Mouse (Mus musculus): Measurements from ENCODE around the gene Zfp786. TPM values are rescaled to one million over a fixed set of nuclear protein-coding genes. Genes with fewer than 3 reads are reported as not detected.
A peak's percentile ranks its signal among the peaks of the same experiment; 100 is the strongest.
"Not testable (repeated sequence)": the region's sequence is repeated elsewhere in the genome, so short reads cannot be mapped to it uniquely, and the experiment has no call there.

The Zfp786 gene
- 0.33 TPM in 1 of 2 replicates, not detected in the other for polyA plus RNA-seq (2012; ENCODE audit: insufficient read depth, insufficient read length, missing spikeins)

DNA sequence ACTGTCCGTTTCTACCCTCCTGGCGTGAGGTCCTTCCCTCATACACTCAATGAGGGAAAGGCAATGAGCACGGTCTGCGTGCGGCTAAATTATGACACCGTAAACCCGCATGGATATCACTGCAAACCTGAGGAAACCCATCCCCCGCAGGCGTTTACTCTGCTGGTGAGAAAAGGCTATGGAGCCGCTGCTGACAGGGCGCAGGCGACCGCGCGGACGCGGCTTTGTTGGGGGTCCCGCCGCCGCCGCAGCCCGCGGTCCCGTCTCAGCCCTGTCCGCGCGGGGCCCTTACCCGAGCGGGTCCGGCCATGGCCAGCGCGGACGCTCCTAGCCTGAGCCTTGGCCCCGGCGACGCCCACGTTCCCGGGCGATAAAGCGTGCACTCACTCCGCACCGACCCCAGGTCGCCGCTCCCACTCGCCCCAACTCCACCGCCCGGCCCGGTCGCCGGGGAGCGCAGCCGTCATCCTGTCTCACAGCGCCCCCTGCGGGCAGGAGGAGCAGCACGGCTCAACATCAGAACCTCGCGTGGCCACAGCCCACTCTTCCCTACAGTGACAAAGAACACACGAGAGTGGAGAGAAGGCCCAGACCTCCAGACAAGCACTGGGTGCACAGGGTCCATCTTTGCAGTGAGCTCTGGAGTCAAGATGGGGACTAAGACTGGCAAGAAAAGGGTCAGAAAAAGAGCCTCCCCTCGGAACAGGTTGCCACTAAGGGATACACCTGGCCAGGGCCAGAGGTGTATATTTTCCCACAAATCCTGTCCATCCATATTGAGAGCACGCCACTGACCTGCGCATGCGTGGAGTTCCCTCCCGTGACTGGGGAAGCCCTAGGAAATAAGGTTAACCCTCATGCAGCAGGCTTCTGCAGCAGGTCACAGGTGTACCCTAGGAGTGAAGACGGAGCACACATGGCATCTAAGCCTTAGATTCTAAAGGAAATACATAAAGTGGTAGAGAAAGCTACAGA, at the start of gene Zfp786:
Zfp786 (minus strand) TSS at position 764 of the 975 bp plus-strand sequence.
- TF ChIP-seq POLR2A (IDR thresholded peaks at IDR 0.05; ENCODE audit: borderline replicate concordance, low read depth, low read length) = no peak
- peak; percentile 50 for TF ChIP-seq CTCF (IDR thresholded peaks at IDR 0.05; ENCODE audit: low read depth, low read length)
- Histone ChIP-seq H3K4me3 (ENCODE audit: insufficient read depth, low read length) (peak within 1 kb of the TSS; percentile 79), H3K4me1 (ENCODE audit: control insufficient read depth, insufficient read depth, low read length) (peaks cover 3% of the 10 kb centered on the region; the same call in 1 of the 2 replicates), H3K27ac (ENCODE audit: insufficient read depth, low read depth, low read length) (no peak within 1 kb of the TSS)

DNA sequence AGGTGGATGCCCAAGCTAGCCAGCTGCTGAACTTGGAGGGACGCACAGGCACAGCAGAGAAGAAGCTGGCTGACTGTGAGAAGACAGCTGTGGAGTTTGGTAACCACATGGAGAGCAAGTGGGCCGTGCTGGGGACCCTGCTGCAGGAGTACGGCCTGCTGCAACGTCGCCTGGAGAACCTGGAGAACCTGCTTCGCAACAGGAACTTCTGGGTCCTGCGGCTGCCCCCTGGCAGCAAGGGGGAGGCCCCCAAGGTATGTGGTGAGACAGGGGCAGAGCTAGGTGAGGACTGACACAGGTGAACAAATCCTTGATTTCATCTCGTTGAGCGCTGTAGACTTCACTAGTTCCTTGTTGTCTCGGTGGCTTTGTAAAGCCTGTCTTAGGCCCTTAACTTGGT, 49.5 kb upstream of the Zfp786 start:
- TF ChIP-seq CTCF (IDR thresholded peaks at IDR 0.05; ENCODE audit: low read depth, low read length) = no peak
- no peak for TF ChIP-seq POLR2A (IDR thresholded peaks at IDR 0.05; ENCODE audit: borderline replicate concordance, low read depth, low read length)
- H3K4me3 ChIP-seq (ENCODE audit: insufficient read depth, low read length) = no peak overlapping the region

DNA sequence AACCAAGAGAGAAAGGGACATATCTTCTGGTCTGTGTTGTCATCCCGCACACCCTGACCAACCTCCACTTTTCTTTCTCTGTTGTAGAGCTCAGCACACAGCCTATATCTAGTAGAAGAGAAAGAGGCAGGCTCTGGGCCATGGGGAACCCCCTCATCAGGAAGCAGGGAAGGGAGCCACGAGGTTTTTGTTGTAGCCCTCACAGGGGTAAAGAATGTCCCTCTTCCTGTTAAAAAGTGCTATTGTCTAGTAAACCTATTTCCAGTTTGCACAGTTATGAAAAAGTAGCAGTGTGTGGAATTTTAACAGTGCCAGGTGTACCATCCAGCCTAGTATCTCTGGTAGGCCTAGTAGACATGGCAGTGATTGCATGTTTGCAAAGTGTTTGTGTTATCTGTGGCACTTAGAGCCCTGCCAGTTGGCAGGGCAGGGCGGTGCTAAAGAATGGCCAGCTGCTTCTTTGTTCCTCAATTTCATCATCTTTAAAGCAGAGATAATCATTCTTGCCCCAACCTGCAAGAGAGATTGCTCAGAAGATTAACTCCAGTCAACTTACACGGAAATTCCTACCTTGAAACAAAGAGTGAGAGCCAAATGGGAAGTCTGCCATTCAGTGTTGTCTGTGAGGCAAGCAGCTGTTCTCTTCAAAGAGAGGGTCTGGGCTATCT, 48.5 kb upstream of the Zfp786 start:
- no peak for TF ChIP-seq POLR2A (IDR thresholded peaks at IDR 0.05; ENCODE audit: borderline replicate concordance, low read depth, low read length)
- TF ChIP-seq CTCF (IDR thresholded peaks at IDR 0.05; ENCODE audit: low read depth, low read length) = no peak
- Histone ChIP-seq H3K4me3 (ENCODE audit: insufficient read depth, low read length) (peak overlapping the region; percentile 75), H3K27ac (ENCODE audit: insufficient read depth, low read depth, low read length) (peak overlapping the region; percentile 31), H3K4me1 (ENCODE audit: control insufficient read depth, insufficient read depth, low read length) (peaks cover 17% of the 10 kb centered on the region)

More for the DNA sequence above, 49.5 kb upstream of the Zfp786 start:
- Histone ChIP-seq H3K4me1 (ENCODE audit: control insufficient read depth, insufficient read depth, low read length) (peaks cover 17% of the 10 kb centered on the region), H3K27ac (ENCODE audit: insufficient read depth, low read depth, low read length) (no peak overlapping the region)

GRCm38 (mm10) chr6:47878593-47878992, 47.9 kb upstream of the Zfp786 start:
- peak overlapping the region; percentile 66 for H3K27ac ChIP-seq (ENCODE audit: insufficient read depth, low read depth, low read length)
- TF ChIP-seq POLR2A (IDR thresholded peaks at IDR 0.05; ENCODE audit: borderline replicate concordance, low read depth, low read length) (no peak), CTCF (IDR thresholded peaks at IDR 0.05; ENCODE audit: low read depth, low read length) (no peak)

DNA sequence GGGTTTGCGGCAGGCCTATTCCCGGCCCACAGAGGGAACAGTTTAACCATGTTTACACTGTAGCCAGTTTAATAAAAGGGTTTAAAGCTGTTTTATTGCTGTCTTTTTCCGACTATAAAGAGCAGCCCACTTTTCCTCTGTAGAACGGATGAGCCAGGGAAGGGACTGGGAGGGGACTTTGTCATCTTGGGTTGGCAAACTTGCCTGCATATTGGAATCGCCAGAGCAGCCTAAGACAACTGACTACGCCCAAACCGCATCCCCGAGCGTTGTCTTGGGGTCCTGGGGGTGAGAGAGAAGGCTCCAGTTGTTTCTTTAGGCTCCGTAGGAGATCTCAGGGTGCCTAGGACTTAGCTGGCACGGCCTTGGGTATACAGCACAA, 47.5 kb upstream of the Zfp786 start:
- Histone ChIP-seq H3K27ac (ENCODE audit: insufficient read depth, low read depth, low read length) (peak overlapping the region; percentile 66), H3K4me1 (ENCODE audit: control insufficient read depth, insufficient read depth, low read length) (peaks cover 17% of the 10 kb centered on the region), H3K4me3 (ENCODE audit: insufficient read depth, low read length) (peak overlapping the region; percentile 75)
- TF ChIP-seq CTCF (IDR thresholded peaks at IDR 0.05; ENCODE audit: low read depth, low read length) (no peak), POLR2A (IDR thresholded peaks at IDR 0.05; ENCODE audit: borderline replicate concordance, low read depth, low read length) (no peak)

More at GRCm38 (mm10) chr6:47878593-47878992, 47.9 kb upstream of the Zfp786 start:
- peak overlapping the region; percentile 75 for H3K4me3 ChIP-seq (ENCODE audit: insufficient read depth, low read length)
- peaks cover 17% of the 10 kb centered on the region for H3K4me1 ChIP-seq (ENCODE audit: control insufficient read depth, insufficient read depth, low read length)

GRCm38 (mm10) chr6:47877461-47878132, 46.9 kb upstream of the Zfp786 start:
- Histone ChIP-seq H3K27ac (ENCODE audit: insufficient read depth, low read depth, low read length) (peak overlapping the region; percentile 66), H3K4me1 (ENCODE audit: control insufficient read depth, insufficient read depth, low read length) (peaks cover 17% of the 10 kb centered on the region), H3K4me3 (ENCODE audit: insufficient read depth, low read length) (peak overlapping the region; percentile 75)
- TF ChIP-seq CTCF (IDR thresholded peaks at IDR 0.05; ENCODE audit: low read depth, low read length) (no peak), POLR2A (IDR thresholded peaks at IDR 0.05; ENCODE audit: borderline replicate concordance, low read depth, low read length) (no peak)

DNA sequence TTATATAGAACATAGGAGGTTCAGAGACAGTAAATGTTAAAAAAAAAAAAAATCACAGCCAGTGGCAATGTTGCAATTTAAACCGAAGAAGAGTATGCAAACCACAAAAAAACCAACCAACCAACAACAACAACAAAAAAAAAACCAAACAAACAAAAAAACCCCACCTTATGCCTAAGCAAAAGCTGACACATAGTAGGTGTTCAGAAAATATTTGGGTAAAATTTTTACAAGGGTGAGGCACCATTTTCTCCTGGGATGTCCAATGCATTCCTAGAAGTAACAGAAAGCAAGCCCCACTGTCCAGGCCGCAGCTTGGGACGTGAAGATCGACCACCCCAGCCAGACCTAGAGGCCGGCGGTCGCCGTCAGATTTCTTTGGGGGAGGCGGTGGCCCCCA, 46.4 kb upstream of the Zfp786 start, which contains the start of gene Zfp282:
Zfp282 (plus strand) TSS at position 147 of the 400 bp plus-strand sequence.
- Histone ChIP-seq H3K4me3 (ENCODE audit: insufficient read depth, low read length) (peak within 1 kb of the TSS; percentile 75), H3K4me1 (ENCODE audit: control insufficient read depth, insufficient read depth, low read length) (peaks cover 14% of the 10 kb centered on the region), H3K27ac (ENCODE audit: insufficient read depth, low read depth, low read length) (peak within 1 kb of the TSS; percentile 66)
- TF ChIP-seq POLR2A (IDR thresholded peaks at IDR 0.05; ENCODE audit: borderline replicate concordance, low read depth, low read length) = no peak
- no peak for TF ChIP-seq CTCF (IDR thresholded peaks at IDR 0.05; ENCODE audit: low read depth, low read length)

GRCm38 (mm10) chr6:47872266-47872665, 41.6 kb upstream of the Zfp786 start:
- Histone ChIP-seq H3K27ac (ENCODE audit: insufficient read depth, low read depth, low read length) (no peak overlapping the region), H3K4me3 (ENCODE audit: insufficient read depth, low read length) (no peak overlapping the region), H3K4me1 (ENCODE audit: control insufficient read depth, insufficient read depth, low read length) (no peaks in the 10 kb centered on the region)
- TF ChIP-seq CTCF (IDR thresholded peaks at IDR 0.05; ENCODE audit: low read depth, low read length) (no peak), POLR2A (IDR thresholded peaks at IDR 0.05; ENCODE audit: borderline replicate concordance, low read depth, low read length) (no peak)

GRCm38 (mm10) chr6:47857729-47858128, 27.1 kb upstream of the Zfp786 start:
- not testable (repeated sequence) for H3K4me3 ChIP-seq (ENCODE audit: insufficient read depth, low read length); H3K4me1 ChIP-seq (ENCODE audit: control insufficient read depth, insufficient read depth, low read length); H3K27ac ChIP-seq (ENCODE audit: insufficient read depth, low read depth, low read length)

Data from bone marrow macrophage, adult 2 months (primary cell).